Mouse (Mus musculus) gastrocnemius, postnatal 10 days (tissue): ENCODE measurements around the gene Lcn5. TPM values are rescaled to one million over a fixed set of nuclear protein-coding genes. Genes with fewer than 3 reads are reported as not detected.
A peak's percentile ranks its signal among the peaks of the same experiment; 100 is the strongest.
"Not testable (repeated sequence)": the region's sequence is repeated elsewhere in the genome, so short reads cannot be mapped to it uniquely, and the experiment has no call there.

Source experiments
- DNase-seq: peaks from one replicate; pipeline ENCODE4 v3.0.0; 2021; ENCODE audit warnings: mixed read lengths
- total RNA-seq, 2 experiments: library from RNA; stranded (reverse); gene quantifications; 2 replicates each; pipeline ENCODE4 v1.2.3; 2021

Gene Lcn5
- total RNA-seq, 2 experiments from 2014 or later: not detected

- DNase-seq: no peak
These were observed 21.8 kb downstream of the Lcn5 start for GRCm38 (mm10) chr2:25679559-25679958.

GRCm38 (mm10) chr2:25682426-25682825, 24.7 kb downstream of the Lcn5 start, which contains the start of gene Lcn10:
Gene Lcn10, plus strand, starts transcription at chr2:25682726.
- DNase-seq: no peak

DNA sequence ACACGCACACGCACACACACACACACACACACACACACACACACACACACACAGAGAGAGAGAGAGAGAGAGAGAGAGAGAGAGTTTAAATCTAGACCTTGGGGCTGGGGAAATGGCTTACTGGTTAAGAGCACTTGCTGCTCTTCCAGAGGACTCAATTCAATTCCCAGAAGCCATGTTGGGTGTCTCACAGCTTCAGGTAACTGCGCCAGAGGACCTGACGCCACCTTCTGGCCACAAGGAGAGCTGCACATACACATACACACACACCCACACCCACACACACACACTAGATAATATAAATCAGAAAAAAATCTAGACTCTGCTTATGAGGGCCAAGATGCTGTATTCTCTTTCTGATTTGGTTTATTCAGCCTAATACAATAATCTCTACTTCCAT, 29.2 kb downstream of the Lcn5 start:
- no peak for DNase-seq

GRCm38 (mm10) chr2:25694605-25695004, 36.9 kb downstream of the Lcn5 start:
- DNase-seq: peak; percentile 80

- no peak for DNase-seq
These were observed 39.2 kb downstream of the Lcn5 start for GRCm38 (mm10) chr2:25696951-25697350.

DNA sequence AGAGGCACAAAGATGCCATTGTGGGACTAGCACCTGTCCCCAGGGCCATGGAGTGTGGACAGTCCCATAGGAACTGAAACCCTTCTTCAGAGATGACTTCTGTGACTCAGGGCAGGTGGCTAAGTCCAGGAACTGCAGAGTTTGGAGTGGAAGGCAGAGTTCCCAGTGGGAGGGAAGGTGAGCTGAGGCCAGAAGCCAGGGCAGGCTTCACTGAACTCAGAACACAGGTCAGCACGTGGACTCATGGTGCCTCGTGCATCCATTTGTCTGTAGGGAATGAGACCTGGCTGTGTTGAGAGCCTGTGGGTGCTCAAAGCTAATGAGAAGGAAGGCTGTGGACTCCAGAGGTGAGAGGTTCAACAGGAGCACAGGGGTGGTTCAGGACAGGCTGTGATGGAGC, 40.9 kb downstream of the Lcn5 start:
- no peak for DNase-seq

- not testable (repeated sequence) for DNase-seq
These were observed 42.0 kb downstream of the Lcn5 start, which contains the start of gene Obp2a for GRCm38 (mm10) chr2:25699743-25700142. Gene Obp2a, plus strand, starts transcription at chr2:25700043.

GRCm38 (mm10) chr2:25701001-25701400, 43.2 kb downstream of the Lcn5 start:
- no peak for DNase-seq

GRCm38 (mm10) chr2:25703706-25704105, 46.0 kb downstream of the Lcn5 start:
- no peak for DNase-seq

DNA sequence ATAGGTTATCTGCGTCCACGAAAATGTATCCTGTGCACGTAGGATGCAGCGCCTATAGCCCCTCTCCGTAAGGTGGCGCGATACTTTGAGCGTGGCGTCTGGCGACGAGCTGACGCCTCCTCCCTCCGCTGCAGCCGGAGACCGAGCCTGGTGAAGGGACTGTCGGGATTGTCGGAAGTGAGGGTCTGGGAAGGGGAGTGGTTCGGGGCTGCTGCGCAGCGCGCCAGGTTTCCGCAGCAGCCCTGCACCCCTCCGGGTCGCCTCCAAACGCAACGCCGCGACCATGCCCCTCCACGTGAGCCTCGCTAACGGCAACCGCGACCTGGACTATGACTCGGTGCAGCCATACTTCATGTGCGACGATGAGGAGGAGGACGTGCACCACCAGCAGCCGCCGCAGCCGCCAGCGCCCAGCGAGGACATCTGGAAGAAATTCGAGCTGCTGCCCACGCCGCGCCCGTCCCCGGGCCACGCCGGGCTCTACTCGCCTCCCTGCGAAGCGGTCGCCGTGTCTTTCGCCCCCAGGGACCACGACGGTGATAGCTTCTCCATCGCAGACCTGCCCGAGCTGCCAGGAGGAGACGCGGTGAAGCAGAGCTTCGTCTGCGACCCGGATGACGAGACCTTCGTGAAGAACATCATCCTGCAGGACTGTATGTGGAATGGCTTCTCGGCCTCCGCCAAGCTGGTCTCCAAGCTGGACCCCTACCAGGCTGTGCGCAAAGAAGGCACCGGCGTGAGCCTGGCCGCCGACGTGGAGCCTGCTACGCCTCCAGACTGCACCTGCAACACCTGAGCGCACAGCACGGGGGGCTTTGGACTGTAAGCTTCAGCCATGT, 49.1 kb downstream of the Lcn5 start, which contains the start of gene Bmyc:
TSS of gene Bmyc (plus strand) at position 97 of the 839 bp plus-strand sequence.
- DNase-seq: peak; percentile 65

GRCm38 (mm10) chr2:25708121-25708520, 50.4 kb downstream of the Lcn5 start:
- peak; percentile 22 for DNase-seq

DNA sequence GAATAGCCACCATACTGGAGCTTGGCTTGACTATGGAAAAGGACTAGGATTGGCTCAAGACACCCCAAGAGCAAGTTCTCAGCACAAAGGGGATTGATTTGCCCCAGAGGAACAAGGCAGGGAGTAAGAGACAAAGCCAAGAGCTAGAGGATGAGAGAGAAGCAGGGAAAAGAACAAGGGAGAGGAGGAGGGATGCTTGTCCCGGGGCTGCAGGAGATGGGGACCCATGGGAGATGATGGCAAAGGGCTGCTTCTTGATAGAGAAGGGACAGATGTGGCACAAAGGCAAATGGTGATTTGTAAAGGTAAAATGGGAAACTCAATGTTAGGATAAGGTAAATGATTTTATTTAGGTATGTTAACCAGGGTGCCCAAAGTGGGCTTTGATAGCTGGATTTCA, 51.3 kb downstream of the Lcn5 start:
- not testable (repeated sequence) for DNase-seq

- not testable (repeated sequence) for DNase-seq
These were observed 52.0 kb downstream of the Lcn5 start for GRCm38 (mm10) chr2:25709791-25710190.

Other genes with a start within 250 kb of the Lcn5 start
- gene Fut7, start 234.7 kb upstream of the Lcn5 start, total RNA-seq: not detected
- 10 to 100 TPM; 10.4 to 14.1 TPM for gene Abca2, start 229.2 kb upstream of the Lcn5 start, total RNA-seq
- under 1 TPM in 1 of 2 experiments, not detected in 1; 0.52 TPM for gene Clic3, start 201.1 kb upstream of the Lcn5 start, total RNA-seq
- gene Paxx, start 196.9 kb upstream of the Lcn5 start, total RNA-seq: 10 to 100 TPM; 23.5 to 25.2 TPM
- 1 to 10 TPM; 1.7 to 9.6 TPM for gene Ptgds, start 187.9 kb upstream of the Lcn5 start, total RNA-seq
- not detected for gene Lcn12, start 164.0 kb upstream of the Lcn5 start, total RNA-seq
- gene Fbxw5, start 157.2 kb upstream of the Lcn5 start, total RNA-seq: 10 to 100 TPM; 65.5 to 66.7 TPM
- 1 to 10 TPM; 1.4 to 2.0 TPM for gene C8g, start 156.2 kb upstream of the Lcn5 start, total RNA-seq
- gene Traf2, start 111.0 kb upstream of the Lcn5 start, total RNA-seq: 10 to 100 TPM; 13.3 to 16.4 TPM
- 100 to 1,000 TPM; 177 to 185 TPM for gene Edf1, start 100.1 kb upstream of the Lcn5 start, total RNA-seq
- gene Mamdc4, start 83.1 kb upstream of the Lcn5 start, total RNA-seq: 1 to 10 TPM; 2.7 to 4.1 TPM
- 10 to 100 TPM; 45.8 to 49.0 TPM for gene Phpt1, start 82.7 kb upstream of the Lcn5 start, total RNA-seq
- under 1 TPM; 0.14 to 0.38 TPM for gene Ajm1, start 76.2 kb upstream of the Lcn5 start, total RNA-seq
- gene Rabl6, start 49.4 kb upstream of the Lcn5 start, total RNA-seq: 10 to 100 TPM; 49.6 to 58.7 TPM
- gene Ccdc183, start 40.3 kb upstream of the Lcn5 start, total RNA-seq: not detected
- 10 to 100 TPM; 12.2 to 13.9 TPM for gene Tmem141, start 35.9 kb upstream of the Lcn5 start, total RNA-seq
- 1 to 10 TPM; 5.6 to 6.5 TPM for gene Fcna, start 29.9 kb upstream of the Lcn5 start, total RNA-seq
- 10 to 100 TPM; 27.7 to 36.4 TPM for gene Lcn8, start 4.8 kb upstream of the Lcn5 start, total RNA-seq
- gene Lcn6, start 18.8 kb downstream of the Lcn5 start, total RNA-seq: not detected
- gene Lcn10, start 24.8 kb downstream of the Lcn5 start, total RNA-seq: not detected
- not detected for gene Obp2a, start 42.1 kb downstream of the Lcn5 start, total RNA-seq
- 10 to 100 TPM; 18.3 to 20.4 TPM for gene Bmyc, start 48.8 kb downstream of the Lcn5 start, total RNA-seq
- gene Obp2b, start 79.1 kb downstream of the Lcn5 start, total RNA-seq: not detected
- gene Lcn3, start 107.6 kb downstream of the Lcn5 start, total RNA-seq: not detected
- gene Lcn11, start 119.1 kb downstream of the Lcn5 start, total RNA-seq: not detected
- not detected for gene Gm13539, start 124.3 kb downstream of the Lcn5 start, total RNA-seq
- gene Glt6d1, start 157.9 kb downstream of the Lcn5 start, total RNA-seq: not detected
- not detected for gene Lcn9, start 165.2 kb downstream of the Lcn5 start, total RNA-seq
- not detected for gene Sohlh1, start 189.3 kb downstream of the Lcn5 start, total RNA-seq
- under 1 TPM; 0.12 to 0.34 TPM for gene Kcnt1, start 205.8 kb downstream of the Lcn5 start, total RNA-seq